23 mouse cellular contexts compared by ENCODE assay signal in genomic region chr4:44717676-44718075, GRCm38 (mm10). TPM values are rescaled to one million over a fixed set of nuclear protein-coding genes. Genes with fewer than 3 reads are reported as not detected.
DNase-seq lines count a peak whose midpoint lies in the region; ATAC-seq and TF ChIP-seq lines count a peak whose summit lies in the region.
"Had no signal": no experiment of that assay in that cellular context is flagged by ENCODE, and none has a peak within 500 bp of the region (broad histone marks: within the 10 kb centered on the region; RNA-seq: fewer than 3 reads in every experiment).

No protein-coding gene starts in this region.

- WGBS in intestine, embryonic 14.5 days, result 72% methylated on average over 3 of the region's 3 CpGs
- 62% methylated on average over 3 of the region's 3 CpGs for WGBS in intestine, postnatal 0 days
- WGBS in midbrain, embryonic 11.5 days, result 74% methylated on average over 3 of the region's 3 CpGs
- WGBS in midbrain, embryonic 10.5 days, result 78% methylated on average over 3 of the region's 3 CpGs

- no peaks in the 10 kb centered on the region for H3K9me3 ChIP-seq in intestine, embryonic 14.5 days (ENCODE audit: control insufficient read depth, low read length)
- H3K9me3 ChIP-seq in intestine, postnatal 0 days (ENCODE audit: control insufficient read depth), result no peaks in the 10 kb centered on the region
- no peaks in the 10 kb centered on the region for H3K9me3 ChIP-seq in midbrain, embryonic 11.5 days (ENCODE audit: control insufficient read depth, low read length)
- no peaks in the 10 kb centered on the region for H3K9me3 ChIP-seq in midbrain, embryonic 10.5 days (replicated peaks)
- H3K9me3 ChIP-seq: G1E had no signal

- no peak overlapping the region for H3K4me2 ChIP-seq in intestine, embryonic 14.5 days (ENCODE audit: low read length)
- no peak overlapping the region for H3K4me2 ChIP-seq in intestine, postnatal 0 days (replicated peaks; ENCODE audit: low read depth)
- no peak overlapping the region for H3K4me2 ChIP-seq in midbrain, embryonic 11.5 days

- DNase-seq in heart, adult 11 months, result peak; percentile 67
- DNase-seq in heart, postnatal 14 days, result no peak
- DNase-seq in intestine, embryonic 14.5 days (ENCODE audit: low spot score), result peak; percentile 33
- DNase-seq in midbrain, embryonic 11.5 days (ENCODE audit: low spot score, missing footprints), result peak; percentile 68
- no peak for DNase-seq in midbrain, embryonic 10.5 days (ENCODE audit: low spot score)
- DNase-seq: adrenal gland, adult 2 months; adrenal gland, adult 8-10 months; adrenal gland, postnatal 10 days; adrenal gland, postnatal 14 days; adrenal gland, postnatal 25 days; adrenal gland, postnatal 36 days; B cell, adult 2 months; cerebellum, adult 11 months; cerebellum, adult 11-12 months; cerebellum, adult 18-20 months had no signal

- ATAC-seq in intestine, embryonic 14.5 days (replicated peaks; ENCODE audit: low FRiP score, low TSS enrichment, low read depth), result no peak
- no peak for ATAC-seq in intestine, postnatal 0 days
- no peak for ATAC-seq in midbrain, embryonic 11.5 days (ENCODE audit: low FRiP score)
- ATAC-seq: activated CD4-positive, CD25-positive, alpha-beta regulatory T cell, adult 4 months; CD4-positive, CD25-positive, alpha-beta regulatory T cell, adult 4 months; Patski had no signal

- H3K4me1 ChIP-seq in intestine, embryonic 14.5 days (replicated peaks; ENCODE audit: control insufficient read depth, insufficient read depth, low read length), result 0 out of 2 replicates have a peak, but pooled peaks cover 3% of the 10 kb centered on the region
- no peaks in the 10 kb centered on the region for H3K4me1 ChIP-seq in intestine, postnatal 0 days (replicated peaks; ENCODE audit: control insufficient read depth, insufficient read depth, low read length)
- H3K4me1 ChIP-seq in midbrain, embryonic 11.5 days (ENCODE audit: control insufficient read depth, insufficient read depth, low read length), result peaks cover 13% of the 10 kb centered on the region
- H3K4me1 ChIP-seq in midbrain, embryonic 10.5 days, result peaks cover 43% of the 10 kb centered on the region

- peaks cover 66% of the 10 kb centered on the region for H3K27me3 ChIP-seq in intestine, embryonic 14.5 days (replicated peaks; ENCODE audit: control insufficient read depth, insufficient read depth, low read length)
- peaks cover 67% of the 10 kb centered on the region for H3K27me3 ChIP-seq in intestine, postnatal 0 days (replicated peaks; ENCODE audit: control insufficient read depth, insufficient read depth, low read length)
- H3K27me3 ChIP-seq in midbrain, embryonic 11.5 days (ENCODE audit: control insufficient read depth, insufficient read depth, low read length), result peaks cover 58% of the 10 kb centered on the region
- peaks cover 90% of the 10 kb centered on the region for H3K27me3 ChIP-seq in midbrain, embryonic 10.5 days (ENCODE audit: low read depth, poor library complexity, severe bottlenecking)
- H3K27me3 ChIP-seq: CH12.LX had no signal

- TF ChIP-seq CTCF in intestine, postnatal 0 days (IDR thresholded peaks at IDR 0.05; ENCODE audit: low read depth), result no peak

- H3K36me3 ChIP-seq in intestine, embryonic 14.5 days (ENCODE audit: control insufficient read depth, insufficient read depth, low read length), result no peaks in the 10 kb centered on the region
- H3K36me3 ChIP-seq in intestine, postnatal 0 days (ENCODE audit: control insufficient read depth, insufficient read depth), result no peaks in the 10 kb centered on the region
- H3K36me3 ChIP-seq in midbrain, embryonic 11.5 days (ENCODE audit: control insufficient read depth, insufficient read depth, low read length), result no peaks in the 10 kb centered on the region
- no peaks in the 10 kb centered on the region for H3K36me3 ChIP-seq in midbrain, embryonic 10.5 days
- H3K36me3 ChIP-seq: G1E had no signal

- H3K4me3 ChIP-seq in intestine, embryonic 14.5 days (ENCODE audit: low read depth, low read length), result no peak overlapping the region
- no peak overlapping the region for H3K4me3 ChIP-seq in intestine, postnatal 0 days (ENCODE audit: low read depth, low read length)
- H3K4me3 ChIP-seq in midbrain, embryonic 11.5 days (ENCODE audit: low read depth, low read length), result no peak overlapping the region
- H3K4me3 ChIP-seq in midbrain, embryonic 10.5 days, result no peak overlapping the region

- H3K27ac ChIP-seq in intestine, embryonic 14.5 days (ENCODE audit: low read depth), result no peak overlapping the region
- no peak overlapping the region for H3K27ac ChIP-seq in intestine, postnatal 0 days (ENCODE audit: low read depth, low read length)
- no peak overlapping the region for H3K27ac ChIP-seq in midbrain, embryonic 11.5 days (ENCODE audit: low read depth, low read length)
- no peak overlapping the region for H3K27ac ChIP-seq in midbrain, embryonic 10.5 days (replicated peaks)

- intact Hi-C loops in heart, postnatal 14 days (cut with DNase I), result no loop called here

- no peak overlapping the region for H3K9ac ChIP-seq in intestine, embryonic 14.5 days (ENCODE audit: low read length)
- H3K9ac ChIP-seq in intestine, postnatal 0 days (ENCODE audit: low read depth, low read length), result no peak overlapping the region
- H3K9ac ChIP-seq in midbrain, embryonic 11.5 days (ENCODE audit: low read length), result no peak overlapping the region

RNA-seq across cellular contexts. Expression of gene Pax5, which starts 7.4 kb away (rescaled TPM):
- total RNA-seq in heart, postnatal 14 days (2021), result under 1 TPM; 0.71 to 0.76 TPM
- not detected in 2 replicates for polyA plus RNA-seq in intestine, embryonic 14.5 days (2014; fragmentation: Nextera tagmentation; extraction: Ambion mirVana)
- polyA plus RNA-seq in intestine, postnatal 0 days (2015; fragmentation: Nextera tagmentation; extraction: Ambion mirVana), result 0.01 TPM in 1 of 2 replicates, not detected in the other
- polyA plus RNA-seq in midbrain, embryonic 11.5 days (2014; fragmentation: Nextera tagmentation; extraction: Ambion mirVana), result 4.1 and 4.8 TPM in 2 replicates
- 6.3 and 9.1 TPM in 2 replicates for polyA plus RNA-seq in midbrain, embryonic 10.5 days (2016; fragmentation: Nextera tagmentation; extraction: Ambion mirVana)
- total RNA-seq: MEL had no signal
- polyA plus RNA-seq: C2C12, G1E, Patski had no signal

RNA-seq across cellular contexts. Expression of gene Zcchc7, which starts 38.0 kb away (rescaled TPM):
- total RNA-seq in heart, postnatal 14 days (2021), result 10 to 100 TPM; 18.6 to 22.0 TPM
- polyA plus RNA-seq in intestine, embryonic 14.5 days (2014; fragmentation: Nextera tagmentation; extraction: Ambion mirVana), result 44.7 and 45.6 TPM in 2 replicates
- 39.5 and 52.7 TPM in 2 replicates for polyA plus RNA-seq in intestine, postnatal 0 days (2015; fragmentation: Nextera tagmentation; extraction: Ambion mirVana)
- polyA plus RNA-seq in midbrain, embryonic 11.5 days (2014; fragmentation: Nextera tagmentation; extraction: Ambion mirVana), result 19.5 TPM in 2 replicates
- polyA plus RNA-seq in midbrain, embryonic 10.5 days (2016; fragmentation: Nextera tagmentation; extraction: Ambion mirVana), result 22.4 and 23.6 TPM in 2 replicates

Comparison
In these comparisons a context has a peak if more than half of its experiments do, and no peak if none do; other contexts are left out.
1. DNase-seq: peak in heart, adult 11 months (single experiment), intestine, embryonic 14.5 days (single experiment) and midbrain, embryonic 11.5 days (single experiment); none in heart, postnatal 14 days (0 of 2) and midbrain, embryonic 10.5 days (single experiment).